Mouse (Mus musculus) 3134 (cell line): ENCODE measurements around the gene Hsd17b12.
A peak's percentile ranks its signal among the peaks of the same experiment; 100 is the strongest.

Source experiments
- DNase-seq: peaks from one replicate; pipeline ENCODE4 v3.0.0-alpha.2; 2011; ENCODE audit warnings: low spot score; ENCODE audit not compliant: insufficient read length; ENCODE audit errors: extremely low read depth

Gene Hsd17b12

DNA sequence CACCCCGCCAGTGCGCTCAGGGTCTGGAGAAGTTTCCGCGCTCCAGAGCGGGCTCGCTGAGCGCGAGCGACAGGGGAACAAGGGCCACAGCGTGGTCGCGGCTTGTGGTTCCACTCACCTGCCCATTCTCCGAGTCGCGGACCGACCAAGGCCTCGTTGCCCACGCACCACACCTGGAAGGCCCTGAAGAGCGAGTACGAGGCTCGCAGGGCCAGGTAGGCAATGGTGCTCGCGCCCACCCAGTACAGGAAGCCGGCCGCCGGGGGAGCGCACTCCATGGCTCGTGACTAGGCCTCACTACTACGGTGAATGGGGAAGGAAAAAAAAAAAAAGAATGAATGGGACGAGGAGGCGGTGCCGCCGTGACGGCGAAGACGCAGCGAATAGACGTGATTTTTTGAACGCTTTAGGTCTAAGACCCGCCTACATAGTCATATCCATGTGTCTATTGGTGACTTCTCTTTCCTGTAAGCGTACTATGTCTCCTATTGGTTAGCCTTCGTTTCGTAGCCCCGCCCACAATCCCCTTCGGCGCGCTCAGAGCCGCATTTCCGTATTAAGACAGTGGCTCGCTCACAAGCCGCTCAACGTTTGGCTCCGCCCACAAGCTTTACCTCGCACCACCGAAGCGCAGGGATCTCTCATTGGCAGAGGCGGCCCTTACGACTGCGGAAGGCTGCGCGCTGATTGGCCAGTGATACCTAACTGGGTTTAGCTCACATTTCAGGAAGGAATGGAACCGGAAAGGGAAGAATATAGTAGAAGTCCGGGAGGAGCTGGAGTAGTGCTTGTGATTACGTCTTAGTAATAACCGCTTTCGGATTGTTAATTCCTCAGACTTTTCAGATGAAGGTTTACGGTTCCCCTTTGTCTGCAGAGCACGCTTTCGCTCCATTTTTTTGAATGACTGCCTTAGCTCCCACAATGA is at the start of gene Hsd17b12:
Hsd17b12 (minus strand) TSS at position 373 of the 928 bp plus-strand sequence.
- peak; percentile 98 for DNase-seq

DNA sequence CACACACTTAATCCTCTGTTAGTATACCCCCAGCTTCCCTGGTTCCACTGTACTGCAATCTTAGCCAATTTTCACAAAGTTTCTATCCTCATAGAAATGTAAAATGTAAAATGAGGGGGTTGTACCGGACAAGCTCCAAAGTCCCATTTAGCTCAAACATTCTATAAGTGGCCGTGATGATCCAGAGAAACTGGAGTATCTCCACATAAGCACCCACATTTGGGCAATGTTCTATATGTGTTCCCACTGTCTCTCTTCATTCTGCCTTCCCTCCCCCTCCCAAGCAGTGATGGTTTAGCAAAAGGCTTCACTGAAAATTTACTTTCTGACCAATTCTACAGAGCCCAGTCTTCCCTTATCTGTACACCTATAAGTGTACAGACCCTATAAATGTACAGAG is 27.1 kb upstream of the Hsd17b12 start:
- no peak for DNase-seq

DNA sequence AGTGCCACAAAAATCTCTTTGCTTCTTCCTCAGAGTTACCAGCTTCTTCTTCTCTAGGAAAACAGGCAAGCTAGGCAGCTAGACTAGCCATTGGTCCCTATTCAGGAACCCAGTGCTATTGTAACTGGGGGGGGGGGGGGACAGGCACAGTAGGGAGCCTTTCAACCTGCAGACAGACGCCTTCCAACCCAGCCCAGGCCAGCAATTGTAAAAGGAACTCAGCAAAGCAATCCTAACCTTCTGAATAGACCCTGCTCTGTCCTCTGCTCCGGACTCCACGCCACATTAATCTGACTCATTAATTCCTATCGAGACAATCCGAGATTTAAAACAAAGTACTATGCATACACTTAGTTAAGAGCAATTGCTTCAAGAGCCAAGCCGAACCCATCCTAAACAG is 26.4 kb upstream of the Hsd17b12 start:
- no peak for DNase-seq

DNA sequence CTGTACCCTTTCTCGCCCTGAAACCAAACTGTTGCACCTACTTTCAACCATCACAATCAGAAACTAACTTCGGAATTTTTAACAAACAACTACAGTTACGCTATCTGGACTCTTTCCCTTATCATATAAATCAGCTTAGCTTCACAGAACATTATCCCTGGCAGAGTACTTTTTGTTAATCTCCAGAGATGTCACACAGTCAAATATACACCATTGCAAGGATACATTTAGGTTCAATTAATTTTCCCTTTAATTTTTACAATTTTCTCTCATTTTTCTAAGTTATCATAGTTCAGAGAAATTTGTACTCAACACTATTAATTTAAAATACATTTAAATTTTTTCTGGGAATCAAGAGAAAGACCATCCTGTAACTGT is 21.3 kb upstream of the Hsd17b12 start:
- DNase-seq, result no peak

DNA sequence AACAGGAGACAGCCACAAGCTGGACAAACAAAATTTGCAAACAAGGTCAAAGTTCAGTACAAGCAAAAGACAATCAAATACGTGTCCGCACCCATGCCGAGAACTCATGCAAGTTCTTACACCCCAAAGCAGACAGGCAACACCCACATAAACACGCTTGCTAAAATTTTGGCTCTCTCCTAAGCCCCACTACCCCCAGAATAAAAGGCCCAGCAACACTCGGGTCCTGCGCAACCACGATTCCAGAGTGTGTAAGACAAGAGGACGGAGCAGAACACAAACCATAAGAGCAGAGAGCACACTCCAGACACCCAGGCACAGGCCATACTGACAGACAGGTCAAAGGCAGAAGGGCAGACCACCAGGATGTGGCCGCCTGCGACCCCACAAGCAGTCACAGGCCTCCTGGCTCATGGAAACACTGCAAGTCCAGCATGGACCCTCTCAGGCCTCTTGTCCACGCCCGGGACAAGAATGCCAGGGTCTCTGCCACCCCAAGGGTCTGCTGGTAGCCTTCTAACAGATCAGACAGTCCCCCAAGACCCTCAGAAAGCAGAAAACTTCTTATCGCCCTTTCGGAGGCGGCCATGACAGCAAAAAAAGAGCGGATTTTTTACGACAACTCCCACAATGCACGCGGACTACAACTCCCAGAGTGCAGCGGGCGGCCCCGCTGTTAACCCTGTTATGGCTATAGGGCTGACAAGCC is 20.7 kb upstream of the Hsd17b12 start:
- peak; percentile 65 for DNase-seq

DNA sequence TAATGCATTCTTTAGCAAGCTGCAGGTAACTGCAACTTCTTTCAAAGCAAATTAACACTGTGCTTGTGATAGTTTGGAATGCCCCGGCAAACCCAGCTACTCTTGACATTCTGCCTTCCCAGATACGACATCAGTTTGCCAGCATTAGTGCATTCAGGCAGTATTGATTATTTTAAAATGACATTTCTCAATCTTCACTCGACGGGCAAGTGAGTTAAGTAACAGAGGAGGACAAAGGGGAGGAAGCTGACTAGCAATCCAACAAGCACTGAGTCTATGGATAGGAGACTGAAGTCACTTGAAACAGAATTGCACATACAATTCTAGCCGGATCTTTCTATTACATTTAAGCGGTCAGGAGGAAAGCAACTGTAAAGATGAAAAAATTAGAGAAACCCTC is 19.5 kb upstream of the Hsd17b12 start:
- no peak for DNase-seq

DNA sequence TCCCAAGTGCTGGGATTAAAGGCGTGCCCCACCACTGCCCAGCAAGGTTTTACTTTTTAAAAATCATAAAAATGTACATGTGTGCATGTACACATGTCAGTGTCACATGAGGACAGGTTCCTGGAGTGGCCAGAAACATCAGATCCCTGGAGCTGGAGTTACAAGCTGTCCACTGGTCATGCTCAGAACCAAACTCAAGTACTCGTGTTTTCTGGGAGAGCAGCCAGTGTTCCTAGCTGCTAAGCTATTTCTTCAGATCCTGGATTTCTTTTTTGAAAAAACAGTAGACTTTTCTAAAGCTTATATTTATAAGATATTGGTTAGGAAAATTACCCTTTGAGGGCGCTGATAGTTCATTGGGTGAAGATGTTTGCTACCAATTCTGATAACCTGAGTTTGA is 18.6 kb upstream of the Hsd17b12 start:
- no peak for DNase-seq

DNA sequence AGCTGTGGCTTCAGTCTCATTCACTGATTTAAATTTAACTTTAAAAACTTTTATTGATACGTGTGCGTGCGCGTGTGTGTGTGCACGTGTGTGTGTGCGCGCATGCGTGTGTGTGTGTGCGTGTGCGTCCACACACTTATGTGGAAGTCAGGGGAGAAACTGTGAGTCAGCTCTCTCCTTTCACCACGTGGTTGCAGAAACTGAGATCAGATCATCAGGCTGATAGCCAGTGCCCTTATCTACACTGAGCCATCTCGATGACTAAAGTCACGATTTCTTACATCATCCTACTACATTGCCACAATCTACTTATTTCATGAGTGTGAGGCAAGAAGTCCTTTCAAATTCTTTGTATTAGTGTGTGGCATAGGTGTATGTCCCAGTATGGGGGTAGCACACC is 15.8 kb upstream of the Hsd17b12 start:
- no peak for DNase-seq

DNA sequence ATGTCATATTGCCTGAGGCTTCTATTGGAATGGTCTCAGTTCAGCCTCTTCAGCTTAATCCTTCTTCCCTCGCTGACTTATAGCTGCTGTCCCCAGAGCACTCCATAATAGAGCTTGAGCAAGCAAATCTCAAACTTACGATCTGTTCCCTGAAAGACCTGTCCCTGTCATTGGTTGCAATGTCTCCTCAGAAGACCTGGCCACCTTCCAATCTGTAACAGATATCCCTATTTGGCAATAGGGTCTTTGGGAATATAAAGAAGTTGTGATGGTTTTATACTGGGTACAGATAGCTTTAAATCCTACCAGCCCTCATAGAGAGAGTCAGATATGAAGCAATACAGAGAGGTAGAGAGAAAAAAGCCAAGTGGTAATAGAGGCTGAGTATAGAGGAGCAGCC is 5.4 kb upstream of the Hsd17b12 start:
- DNase-seq, result no peak

DNA sequence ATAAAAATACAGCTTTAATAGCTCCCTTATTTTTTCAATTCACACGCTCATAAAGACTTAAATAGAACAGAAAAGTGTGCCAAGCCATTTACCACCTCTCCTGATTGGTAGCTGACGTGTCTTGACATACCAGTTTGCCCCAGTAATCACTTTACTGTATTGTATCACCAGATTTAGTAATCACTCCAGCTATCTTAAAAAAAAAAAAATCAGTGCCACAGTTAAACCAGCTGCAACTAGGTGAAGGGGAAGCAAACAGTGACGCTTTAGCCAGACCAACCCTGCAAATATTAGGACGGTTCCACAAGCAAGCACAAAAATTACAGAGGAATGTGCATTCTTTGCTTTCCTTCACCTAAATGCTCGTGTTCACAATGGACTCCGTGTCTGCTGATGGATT is 4.4 kb upstream of the Hsd17b12 start:
- DNase-seq, result no peak

DNA sequence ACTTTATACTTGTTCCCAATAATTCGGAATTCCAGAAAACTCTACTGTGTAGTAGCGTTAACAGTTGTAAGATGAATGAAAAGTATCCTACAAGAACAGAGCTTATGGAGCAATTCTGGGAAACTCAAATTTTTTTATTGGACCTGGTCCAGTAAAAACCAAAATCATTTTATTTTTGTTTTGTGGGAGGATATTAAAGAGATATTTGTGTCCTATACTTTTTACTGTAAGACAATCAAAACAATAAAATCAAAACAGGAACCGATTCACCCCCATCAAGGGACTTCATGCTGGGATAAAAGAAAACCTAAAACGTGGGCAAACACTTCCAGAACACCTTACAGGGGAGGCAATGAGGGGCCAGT is 738 bp upstream of the Hsd17b12 start:
- no peak for DNase-seq

DNA sequence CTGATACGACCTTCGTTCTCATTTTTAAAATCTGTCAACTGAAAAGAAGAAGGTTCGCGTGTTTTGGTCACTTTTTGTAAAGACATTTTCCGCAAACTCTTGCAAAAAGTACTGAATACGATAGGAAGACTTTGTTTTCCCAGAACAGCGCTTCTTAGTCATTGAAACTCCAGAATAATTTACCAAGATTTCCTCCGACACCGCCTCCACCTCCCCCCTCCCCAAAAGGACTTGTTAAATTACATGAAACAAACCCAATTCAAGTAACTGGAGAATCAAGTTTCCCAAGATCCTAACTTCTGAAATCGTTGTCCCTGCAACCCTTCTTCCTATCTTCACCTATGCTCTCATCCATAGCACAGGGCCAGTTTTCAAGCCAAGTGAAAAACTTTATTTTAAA is 713 bp downstream of the Hsd17b12 start:
- no peak for DNase-seq

DNA sequence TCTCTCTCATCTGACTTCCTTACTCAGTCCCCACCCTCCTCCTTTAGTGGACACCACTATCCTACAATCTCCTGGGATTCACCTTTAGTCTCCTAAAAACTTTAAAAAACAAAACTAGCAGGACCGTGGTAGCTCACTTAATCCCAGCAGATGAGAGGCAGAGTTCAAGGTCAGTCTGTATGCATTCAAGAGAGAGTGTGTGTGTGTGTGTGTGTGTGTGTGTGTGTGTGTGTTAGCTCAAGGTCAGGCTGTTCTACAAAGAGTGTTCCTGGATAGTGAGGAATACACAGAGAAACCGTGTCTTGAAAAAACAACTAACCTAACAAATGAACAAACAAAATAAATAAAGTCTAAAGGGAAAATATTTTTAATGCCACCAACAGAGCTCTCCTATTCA is 12.6 kb downstream of the Hsd17b12 start:
- no peak for DNase-seq

DNA sequence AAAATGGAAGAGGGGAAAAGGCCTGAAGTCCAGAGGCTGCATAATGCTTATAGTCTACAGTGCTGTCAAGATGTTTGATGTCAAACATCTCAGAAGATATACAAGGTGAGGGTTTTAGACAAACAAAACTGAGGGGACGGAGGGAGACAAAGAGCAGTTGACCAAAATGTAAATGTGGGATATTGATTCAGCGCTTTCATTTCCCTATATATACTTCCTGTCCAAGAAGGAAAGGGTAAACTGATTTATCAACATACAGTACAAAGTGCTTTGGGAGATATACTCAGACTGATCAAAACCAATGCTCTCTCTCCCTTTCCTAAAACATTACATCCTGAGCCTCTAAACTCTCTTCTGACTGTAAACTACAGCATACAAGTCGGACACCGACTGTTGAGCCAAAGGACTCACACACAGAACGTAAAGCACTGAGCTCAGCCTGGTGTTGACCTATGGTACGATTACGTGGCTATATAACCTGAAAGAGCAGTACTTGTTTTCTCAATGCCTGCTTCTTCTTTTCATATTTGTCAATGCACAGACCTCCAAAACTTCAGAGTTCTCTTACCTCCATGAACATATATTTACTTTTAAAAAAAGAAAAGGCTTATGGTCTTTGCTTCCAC is 13.1 kb downstream of the Hsd17b12 start:
- DNase-seq, result no peak

DNA sequence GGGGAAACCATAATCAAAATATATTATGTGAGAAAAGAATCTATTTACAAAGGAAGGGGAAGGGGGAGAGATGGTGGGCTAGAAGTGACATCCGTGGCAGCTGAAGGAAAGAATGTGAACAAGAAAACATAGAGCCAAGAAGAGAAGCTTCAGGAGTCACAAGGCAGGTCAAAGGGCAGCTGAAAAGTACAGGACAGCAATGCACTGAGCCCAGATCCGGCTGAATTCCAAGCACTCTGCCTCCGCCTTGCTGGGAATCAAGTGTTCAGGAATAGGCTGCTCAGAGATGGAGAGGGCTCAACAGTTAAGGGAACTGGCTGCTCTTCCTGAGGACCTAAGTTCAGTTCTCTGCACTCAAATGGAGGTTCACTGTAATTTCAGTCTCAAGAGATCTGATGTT is 16.5 kb downstream of the Hsd17b12 start:
- no peak for DNase-seq

DNA sequence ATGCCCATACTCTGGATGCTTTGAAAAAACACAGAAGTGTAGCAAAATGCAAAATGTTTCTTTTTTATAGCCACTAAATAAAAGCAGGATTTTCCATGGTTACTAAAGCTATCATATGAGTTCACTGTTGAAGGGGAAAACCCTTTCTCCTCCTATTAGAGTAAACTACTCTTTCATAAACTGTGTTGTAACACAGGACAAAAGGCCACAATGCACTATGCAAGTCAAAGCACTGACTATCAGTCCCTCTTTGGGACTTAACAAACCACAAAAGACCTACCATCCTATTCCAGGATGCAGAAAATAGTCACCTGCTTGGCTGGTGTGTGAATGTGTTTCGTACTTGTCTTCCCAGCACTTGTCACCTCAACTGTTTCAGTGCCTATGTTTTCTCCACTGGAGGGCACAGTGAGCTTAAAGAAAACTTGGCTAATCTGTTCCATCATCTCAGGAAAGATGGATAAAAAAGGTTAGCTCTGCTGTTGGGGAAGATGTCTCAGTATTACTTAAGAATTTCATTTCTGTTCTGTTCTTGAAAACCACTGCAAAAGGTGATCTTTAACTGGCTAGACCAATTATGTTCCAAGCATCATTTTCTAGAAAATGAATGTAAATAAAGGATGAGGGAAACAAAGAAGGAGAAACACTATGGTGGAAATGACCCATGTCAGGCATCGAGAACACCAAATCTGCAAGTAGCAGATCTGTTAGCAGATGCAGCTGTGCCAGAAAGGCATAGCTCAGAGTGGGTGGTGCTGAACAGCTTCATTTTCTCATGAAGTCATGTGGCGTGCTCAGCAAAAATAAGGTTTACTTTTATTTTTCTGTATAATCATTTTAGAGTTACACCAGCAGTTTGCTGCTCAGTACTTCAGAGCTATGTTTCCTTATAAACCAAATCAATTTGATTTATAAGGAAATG is 19.0 kb downstream of the Hsd17b12 start:
- no peak for DNase-seq

DNA sequence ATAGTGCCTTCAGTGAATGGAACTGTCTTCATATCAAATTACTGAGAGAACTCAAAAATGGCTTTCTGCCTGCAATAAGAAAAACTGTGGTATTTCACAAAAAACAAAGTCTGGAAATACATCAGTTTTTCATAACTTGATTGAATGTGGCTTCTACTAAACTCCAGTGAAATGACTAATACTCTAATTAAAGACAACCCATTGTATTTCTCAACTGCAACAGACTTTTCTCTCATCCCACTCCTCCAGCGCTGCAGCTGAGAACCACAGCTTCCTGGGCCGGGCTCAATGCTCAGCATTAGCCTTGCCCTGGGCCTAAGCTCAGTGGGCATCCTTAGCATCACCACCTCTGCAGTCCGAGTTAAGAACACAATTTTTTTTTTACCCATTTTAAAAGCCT is 20.9 kb downstream of the Hsd17b12 start:
- DNase-seq, result no peak

DNA sequence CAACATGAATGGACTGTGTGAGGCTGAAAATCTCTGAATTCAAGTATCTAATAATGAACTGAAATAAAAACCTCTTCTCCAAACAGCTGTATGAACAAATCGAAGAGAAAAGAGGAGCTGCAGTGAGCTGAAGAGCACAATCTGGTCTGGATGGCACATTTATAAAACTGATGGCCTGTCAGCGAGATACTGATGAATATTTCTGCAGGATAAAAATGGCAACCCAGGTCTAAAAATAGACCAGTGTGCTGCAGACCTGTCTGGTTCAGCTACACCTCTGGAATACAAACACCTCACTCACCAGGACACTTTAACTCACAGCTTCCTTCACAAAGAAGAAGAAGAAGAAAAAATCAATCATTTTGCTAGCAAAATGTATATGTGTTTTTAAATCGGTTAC is 29.3 kb downstream of the Hsd17b12 start:
- no peak for DNase-seq

DNA sequence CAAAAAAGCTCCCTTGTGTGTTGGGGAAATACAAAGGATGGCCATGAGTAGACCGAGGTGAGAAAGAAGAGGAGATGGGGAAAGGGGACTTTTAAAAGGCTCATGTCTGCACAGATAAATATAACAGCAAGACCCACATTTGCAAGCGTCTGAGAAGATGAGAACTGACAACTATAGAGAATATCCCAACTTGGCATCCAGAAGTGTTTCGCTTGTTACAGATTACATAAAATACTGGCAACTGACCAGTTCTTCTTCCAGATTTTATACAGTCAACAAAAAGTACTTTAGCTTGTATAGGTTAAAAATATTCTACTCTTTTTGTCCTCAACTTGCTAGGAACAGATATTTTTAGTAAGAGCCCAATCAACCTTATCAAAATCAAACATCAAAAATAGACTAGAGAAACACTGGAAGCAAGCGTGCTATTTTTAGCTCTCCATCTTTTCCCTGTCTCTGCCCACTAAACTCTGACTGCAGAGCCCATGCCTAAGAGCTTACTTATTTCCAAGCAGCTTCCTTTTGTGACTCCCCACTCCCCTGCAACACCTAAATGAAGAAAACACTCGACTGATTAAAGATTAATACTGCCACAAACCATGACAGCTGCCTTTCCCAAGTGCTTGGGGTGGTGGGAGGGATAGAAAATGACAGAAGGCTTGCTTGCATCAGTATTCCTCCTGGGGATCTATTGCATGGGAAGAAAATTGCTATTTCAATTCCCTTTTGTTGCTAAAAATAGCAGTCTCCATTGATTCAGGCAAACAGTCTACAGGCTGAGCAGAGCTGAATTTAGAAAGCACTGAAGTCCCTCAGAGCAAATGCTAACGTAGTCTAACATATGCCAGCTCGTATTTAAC is 35.4 kb downstream of the Hsd17b12 start:
- no peak for DNase-seq

DNA sequence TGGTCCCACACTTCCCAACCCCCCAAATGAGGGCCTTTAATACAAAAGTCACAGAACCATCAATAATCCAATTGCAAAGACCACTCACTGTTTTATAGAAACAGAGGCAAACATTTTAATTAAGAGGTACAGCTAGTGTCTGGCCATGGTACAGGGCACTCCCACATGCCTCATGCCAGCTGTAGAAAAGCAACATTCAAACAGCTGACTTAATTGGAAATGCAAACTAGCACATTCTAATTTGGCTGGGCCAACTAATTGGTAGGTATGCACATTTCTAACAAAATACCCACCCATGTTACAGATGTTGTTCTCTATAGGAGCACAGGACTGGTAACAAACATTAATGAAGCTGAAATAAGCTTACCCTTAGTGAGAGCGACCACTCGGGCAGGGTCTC is 54.0 kb downstream of the Hsd17b12 start:
- no peak for DNase-seq
